Mouse (Mus musculus) ES-E14 (cell line): ENCODE data around the gene Tbc1d4.

Experiments used
- HCFC1 ChIP-seq: IDR thresholded peaks from 2 replicates; pipeline ENCODE4 v1.6.1; 2012; ENCODE audit warnings: low read length, inconsistent platforms, borderline replicate concordance; ENCODE audit not compliant: insufficient read depth
- MAFK ChIP-seq: IDR thresholded peaks from 2 replicates; pipeline ENCODE4 v1.6.1; 2014; ENCODE audit warnings: mild to moderate bottlenecking, low read depth, low read length, inconsistent platforms; ENCODE audit not compliant: insufficient read depth
- ZNF384 ChIP-seq: IDR thresholded peaks from 2 replicates; pipeline ENCODE4 v1.6.1; 2012; ENCODE audit warnings: low read depth, low read length, inconsistent platforms

GRCm38 (mm10) chr14:101605843-101606242, 3.1 kb downstream of the Tbc1d4 start:
- TF ChIP-seq HCFC1 (no peak), MAFK (no peak), ZNF384 (no peak)
